Mouse (Mus musculus): Measurements from ENCODE around the gene Stac2. TPM values are rescaled to one million over a fixed set of nuclear protein-coding genes. Genes with fewer than 3 reads are reported as not detected.

Stac2 gene
- polyA plus RNA-seq, 1 experiment: 7.3 TPM

DNA sequence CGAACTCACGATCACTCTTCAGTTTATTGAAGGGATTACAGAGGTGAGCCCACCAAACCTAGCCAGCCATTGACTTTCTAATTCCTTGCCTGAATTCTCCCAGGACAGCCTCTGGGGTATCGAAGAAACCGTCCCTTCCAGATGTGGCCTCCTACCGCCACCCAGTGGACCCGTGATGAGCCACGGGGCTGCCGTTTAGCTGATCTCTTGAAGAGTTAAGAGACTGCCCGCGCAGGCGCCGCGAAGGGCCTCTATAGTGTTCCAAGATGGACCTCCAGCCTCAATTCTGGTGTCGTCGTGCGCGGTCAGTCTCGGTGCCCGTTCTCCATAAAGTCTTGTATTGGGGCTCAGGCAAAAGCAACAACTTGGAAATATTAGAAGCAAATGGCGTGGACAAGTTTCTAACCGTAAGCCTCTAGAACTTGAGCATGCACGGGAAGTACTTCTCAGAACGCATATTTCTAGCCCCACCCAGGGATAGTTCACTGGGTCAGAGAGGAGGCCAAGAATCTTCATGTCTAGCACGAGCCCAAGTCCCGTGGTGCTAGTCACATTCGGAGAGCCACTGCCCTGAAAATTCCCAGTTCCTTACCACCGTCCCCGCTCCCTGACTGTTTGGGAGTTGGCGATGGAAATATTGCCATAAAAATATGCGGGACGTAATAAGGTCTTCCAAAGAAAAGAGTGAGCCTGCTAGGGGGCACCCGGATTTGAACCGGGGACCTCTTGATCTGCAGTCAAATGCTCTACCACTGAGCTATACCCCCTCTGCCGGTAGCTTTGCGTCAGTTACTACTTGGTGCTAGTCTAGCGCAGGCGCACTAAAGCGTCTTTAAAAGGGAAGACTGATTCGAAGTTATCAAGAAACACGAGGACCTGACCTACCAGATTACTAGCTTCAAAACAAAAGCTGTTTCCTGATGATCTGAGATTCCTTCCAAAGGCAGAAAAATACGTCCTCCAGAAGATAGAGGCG lies 65.4 kb downstream of the Stac2 start:
- peak; percentile 66; the same call in 1 of the 2 replicates for TF ChIP-seq CTCF (IDR thresholded peaks at IDR 0.05; ENCODE audit: control insufficient read depth, insufficient read depth, insufficient replicate concordance, low read depth, low read length)
- TF ChIP-seq POLR2A (IDR thresholded peaks at IDR 0.05; ENCODE audit: control insufficient read depth, low read depth, low read length): peak; percentile 46; the same call in 1 of the 2 replicates
- Histone ChIP-seq H3K36me3 (ENCODE audit: control insufficient read depth, insufficient read depth, low read length) (no peaks in the 10 kb centered on the region), H3K27me3 (ENCODE audit: control insufficient read depth, insufficient read depth, low read length) (no peaks in the 10 kb centered on the region), H3K4me1 (ENCODE audit: control insufficient read depth, insufficient read depth, low read length) (peaks cover 24% of the 10 kb centered on the region), H3K27ac (ENCODE audit: control insufficient read depth, insufficient read depth, low read depth, low read length) (peak overlapping the region; percentile 92), H3K4me3 (ENCODE audit: control insufficient read depth, low read depth, low read length) (peak overlapping the region; percentile 92)

DNA sequence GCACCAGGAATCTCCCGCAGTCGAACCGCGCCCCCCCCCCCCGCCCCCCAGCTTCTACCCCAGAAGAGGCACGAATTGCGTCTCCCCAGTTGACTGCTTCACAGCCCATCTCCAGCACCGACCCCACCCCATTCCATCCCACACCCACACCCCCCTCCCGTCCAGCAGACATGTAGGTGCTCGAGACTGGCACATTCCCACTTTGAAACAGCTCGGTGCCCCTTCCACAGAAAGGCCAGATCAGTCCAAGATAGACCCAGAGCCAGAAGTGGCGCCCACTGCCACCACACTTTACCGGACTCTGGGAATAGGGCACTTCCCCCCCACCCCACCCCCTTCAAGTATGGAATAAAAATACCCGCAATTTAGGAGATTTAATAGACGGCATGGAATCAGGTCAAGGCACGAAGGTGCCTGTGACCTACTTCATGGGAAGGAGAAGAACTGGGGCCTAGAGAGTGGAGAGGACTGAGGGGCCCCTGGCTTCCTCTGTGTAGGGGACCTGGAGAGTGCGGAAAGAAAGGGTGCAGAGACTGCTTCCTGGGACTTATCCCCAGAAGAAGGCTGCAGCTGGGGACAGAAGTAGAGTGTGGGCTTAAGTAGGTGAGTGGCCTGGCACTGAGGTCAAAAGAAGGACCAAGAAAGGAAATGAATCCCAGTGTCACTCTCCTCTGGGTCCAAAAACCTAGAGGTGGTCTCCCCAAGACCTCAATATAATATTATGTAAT lies 66.4 kb downstream of the Stac2 start:
- Histone ChIP-seq H3K27ac (ENCODE audit: control insufficient read depth, insufficient read depth, low read depth, low read length) (no peak overlapping the region), H3K4me1 (ENCODE audit: control insufficient read depth, insufficient read depth, low read length) (peaks cover 24% of the 10 kb centered on the region), H3K4me3 (ENCODE audit: control insufficient read depth, low read depth, low read length) (peak overlapping the region; percentile 92), H3K27me3 (ENCODE audit: control insufficient read depth, insufficient read depth, low read length) (no peaks in the 10 kb centered on the region), H3K36me3 (ENCODE audit: control insufficient read depth, insufficient read depth, low read length) (no peaks in the 10 kb centered on the region)
- no peak for TF ChIP-seq CTCF (IDR thresholded peaks at IDR 0.05; ENCODE audit: control insufficient read depth, insufficient read depth, insufficient replicate concordance, low read depth, low read length)

Other genes starting within 250 kb of the Stac2 start
- gene B230217C12Rik, start 212.7 kb downstream of the Stac2 start, polyA plus RNA-seq (2012; rRNA removed): 2.7 and 3.5 TPM in 2 replicates
- gene Fbxo47, start 169.3 kb downstream of the Stac2 start, polyA plus RNA-seq (2012; rRNA removed): 19.8 and 25.8 TPM in 2 replicates
- gene Plxdc1, start 67.0 kb downstream of the Stac2 start, polyA plus RNA-seq (2012; rRNA removed): 64.4 and 70.5 TPM in 2 replicates
- 0.20 and 0.44 TPM in 2 replicates for gene Arl5c, start 57.3 kb downstream of the Stac2 start, polyA plus RNA-seq (2012; rRNA removed)
- 76.7 and 79.4 TPM in 2 replicates for gene Cacnb1, start 30.4 kb downstream of the Stac2 start, polyA plus RNA-seq (2012; rRNA removed)
- gene Rpl19, start 26.8 kb downstream of the Stac2 start, polyA plus RNA-seq (2012; rRNA removed): 236 and 267 TPM in 2 replicates
- 8.0 and 8.2 TPM in 2 replicates for gene Fbxl20, start 96.9 kb upstream of the Stac2 start, polyA plus RNA-seq (2012; rRNA removed)
- gene Med1, start 139.8 kb upstream of the Stac2 start, polyA plus RNA-seq (2012; rRNA removed): 41.1 and 53.7 TPM in 2 replicates
- gene Cdk12, start 149.6 kb upstream of the Stac2 start, polyA plus RNA-seq (2012; rRNA removed): 15.7 and 17.6 TPM in 2 replicates